Mouse (Mus musculus) gastrocnemius, postnatal 36 days (tissue): ENCODE measurements around the gene Cutc. TPM values are rescaled to one million over a fixed set of nuclear protein-coding genes. Genes with fewer than 3 reads are reported as not detected.

Experiments
- DNase-seq, 2 experiments: peaks; one replicate each; pipeline ENCODE4 v3.0.0; 2022
- intact Hi-C: fragments of 180-260 bp; cut with DNase I; formaldehyde crosslinking; loops from one replicate; pipeline ENCODE4 v1.15.1; 2025
- long read RNA-seq, 2 experiments: library from polyadenylated mRNA; stranded (forward); transcript quantifications; one replicate each; pipeline ENCODE4 v2.0.0; 2021
- total RNA-seq, 2 experiments: library from RNA; stranded (reverse); gene quantifications; 2 replicates each; pipeline ENCODE4 v1.2.3; 2021

Cutc gene
- total RNA-seq, result 10 to 100 TPM; 13.7 to 18.2 TPM
- long read RNA-seq, experiment 1, transcript Cutc-202 (9 exons, 1,233 nt), result major isoform, 11 of 44 reads
- long read RNA-seq, experiment 1, partial matches to known transcripts, result 0 of 44 reads
- long read RNA-seq, experiment 1, other reads (novel, unspliced or antisense), result 31 of 44 reads
- long read RNA-seq, experiment 2, transcript Cutc-202 (9 exons, 1,233 nt), result major isoform, 13 of 58 reads
- long read RNA-seq, experiment 2, partial matches to known transcripts, result 0 of 58 reads
- long read RNA-seq, experiment 2, other reads (novel, unspliced or antisense), result 43 of 58 reads

GRCm38 (mm10) chr19:43752489-43753225 lies at the start of gene Cutc, which contains the start of gene Cox15:
Gene Cutc, plus strand, starts transcription at chr19:43752996.
Gene Cox15, minus strand, starts transcription at chr19:43753000.
- DNase-seq, result peak; percentile 96 to 98
- intact Hi-C loops, result loop anchor here (5.0 to 10.0 kb wide), 2 partner anchors 65 to 218 kb away; partner anchors contain the start of gene Entpd7

GRCm38 (mm10) chr19:43704211-43704610 lies 48.6 kb upstream of the Cutc start:
- intact Hi-C loops, result no loop called here
- DNase-seq, result no peak

- intact Hi-C loops, result no loop called here
- no peak for DNase-seq
Measured at GRCm38 (mm10) chr19:43704787-43705497, 47.9 kb upstream of the Cutc start.

GRCm38 (mm10) chr19:43708206-43708605 lies 44.6 kb upstream of the Cutc start:
- intact Hi-C loops, result no loop called here
- DNase-seq, result no peak

GRCm38 (mm10) chr19:43709317-43709716 lies 43.5 kb upstream of the Cutc start:
- DNase-seq, result no peak
- intact Hi-C loops, result no loop called here

GRCm38 (mm10) chr19:43711159-43711916 lies 41.5 kb upstream of the Cutc start:
- DNase-seq, result no peak
- intact Hi-C loops, result no loop called here

- DNase-seq, result no peak
- intact Hi-C loops, result no loop called here
Measured at GRCm38 (mm10) chr19:43711971-43712370, 40.8 kb upstream of the Cutc start.

GRCm38 (mm10) chr19:43720061-43720460 lies 32.7 kb upstream of the Cutc start:
- intact Hi-C loops, result no loop called here
- no peak for DNase-seq

GRCm38 (mm10) chr19:43722891-43723290 lies 29.9 kb upstream of the Cutc start:
- no peak for DNase-seq
- intact Hi-C loops, result no loop called here

GRCm38 (mm10) chr19:43723501-43723900 lies 29.3 kb upstream of the Cutc start:
- no peak for DNase-seq
- intact Hi-C loops, result no loop called here

GRCm38 (mm10) chr19:43724194-43724593 lies 28.6 kb upstream of the Cutc start:
- DNase-seq, result no peak
- intact Hi-C loops, result no loop called here

- DNase-seq, result no peak
- intact Hi-C loops, result no loop called here
Measured at GRCm38 (mm10) chr19:43724821-43725220, 28.0 kb upstream of the Cutc start.

GRCm38 (mm10) chr19:43726510-43727146 lies 26.2 kb upstream of the Cutc start:
- no peak for DNase-seq
- intact Hi-C loops, result no loop called here

- intact Hi-C loops, result no loop called here
- DNase-seq, result no peak
Measured at GRCm38 (mm10) chr19:43729296-43730036, 23.3 kb upstream of the Cutc start.

- intact Hi-C loops, result no loop called here
- no peak for DNase-seq
Measured at GRCm38 (mm10) chr19:43730037-43730428, 22.8 kb upstream of the Cutc start.

- no peak for DNase-seq
- intact Hi-C loops, result no loop called here
Measured at GRCm38 (mm10) chr19:43731157-43731556, 21.6 kb upstream of the Cutc start.

GRCm38 (mm10) chr19:43738409-43738808 lies 14.4 kb upstream of the Cutc start:
- intact Hi-C loops, result no loop called here
- DNase-seq, result no peak

GRCm38 (mm10) chr19:43743401-43743800 lies 9.4 kb upstream of the Cutc start:
- DNase-seq, result no peak
- intact Hi-C loops, result no loop called here

GRCm38 (mm10) chr19:43745740-43746139 lies 7.1 kb upstream of the Cutc start:
- intact Hi-C loops, result no loop called here
- no peak for DNase-seq
